Mouse (Mus musculus): ENCODE measurements around the gene Nsf.

- no peak for TF ChIP-seq CTCF (IDR thresholded peaks at IDR 0.05; ENCODE audit: low read depth, low read length)
- TF ChIP-seq POLR2A (IDR thresholded peaks at IDR 0.05; ENCODE audit: insufficient read depth, low read length) = no peak
Observed at GRCm38 (mm10) chr11:103856641-103857040, 97.2 kb downstream of the Nsf start.

Data from ES-Bruce4 (cell line).